Mouse (Mus musculus) limb, embryonic 15.5 days (tissue): Measurements from ENCODE around the gene Gm3020. TPM values are rescaled to one million over a fixed set of nuclear protein-coding genes. Genes with fewer than 3 reads are reported as not detected.
"Not testable (repeated sequence)": the region's sequence is repeated elsewhere in the genome, so short reads cannot be mapped to it uniquely, and the experiment has no call there.

ENCODE experiments used
- ATAC-seq: fragments of 200-750 bp; cut with Nextera tagmentation; 2 replicates; pipeline ENCODE4 v1.8.0; 2017; ENCODE audit warnings: low read depth, moderate TSS enrichment; ENCODE audit not compliant: insufficient number of reproducible peaks, low FRiP score, low TSS enrichment
- H3K27ac ChIP-seq: fragments of 300-500 bp; sonication (generic); 2 replicates; pipeline ENCODE4 v1.5.1; 2015; ENCODE audit warnings: moderate library complexity, mild to moderate bottlenecking, inconsistent platforms
- H3K27me3 ChIP-seq: fragments of 300-500 bp; sonication (generic); 2 replicates; pipeline ENCODE4 v1.6.1; 2015; ENCODE audit warnings: inconsistent platforms
- H3K36me3 ChIP-seq: fragments of 300-500 bp; sonication (generic); 2 replicates; pipeline ENCODE4 v1.6.1; 2015; ENCODE audit warnings: inconsistent platforms
- H3K4me1 ChIP-seq: fragments of 300-500 bp; sonication (generic); 2 replicates; pipeline ENCODE4 v1.6.1; 2015; ENCODE audit warnings: inconsistent platforms
- H3K4me2 ChIP-seq: fragments of 300-500 bp; sonication (generic); 2 replicates; pipeline ENCODE4 v1.6.1; 2015; ENCODE audit warnings: mild to moderate bottlenecking, inconsistent platforms
- H3K4me3 ChIP-seq: fragments of 300-500 bp; sonication (generic); 2 replicates; pipeline ENCODE4 v1.5.1; 2015; ENCODE audit warnings: mild to moderate bottlenecking, inconsistent platforms
- H3K9ac ChIP-seq: fragments of 300-500 bp; sonication (generic); 2 replicates; pipeline ENCODE4 v1.6.1; 2015; ENCODE audit warnings: inconsistent platforms
- H3K9me3 ChIP-seq: fragments of 300-500 bp; sonication (generic); 2 replicates; pipeline ENCODE4 v1.6.1; 2016; ENCODE audit warnings: inconsistent platforms
- WGBS: fragments of 180-500 bp; shearing (Covaris S2); methylation state at CpG from one replicate; pipeline ENCODE4 v1.1.7; 2015; 5-methylcytosine and 5-hydroxymethylcytosine counted together
- polyA plus RNA-seq: library from polyadenylated mRNA; unstranded; fragments of >200 nt; fragmentation: Nextera tagmentation; extraction: Ambion mirVana; gene quantifications from 2 replicates; pipeline ENCODE4 v1.2.1, GENCODE M21; 2015

Gm3020 gene
- 0.67 and 0.68 TPM in 2 replicates for polyA plus RNA-seq

GRCm38 (mm10) chr14:3651730-3652129 lies at the start of gene Gm3020:
TSS of gene Gm3020 (plus strand) at chr14:3652030.
- H3K27me3 ChIP-seq, H3K4me2 ChIP-seq, H3K9me3 ChIP-seq, H3K9ac ChIP-seq, ATAC-seq, H3K4me3 ChIP-seq, H3K27ac ChIP-seq, H3K4me1 ChIP-seq, H3K36me3 ChIP-seq: not testable (repeated sequence)
- no CpG with 5 or more reads among the region's 32 CpGs for WGBS

GRCm38 (mm10) chr14:3634212-3634611 lies 17.6 kb upstream of the Gm3020 start, which contains the start of gene Gm3012:
TSS of gene Gm3012 (plus strand) at chr14:3634512.
- not testable (repeated sequence) for H3K4me3 ChIP-seq, H3K27ac ChIP-seq, ATAC-seq, H3K27me3 ChIP-seq, H3K4me2 ChIP-seq, H3K9me3 ChIP-seq, H3K4me1 ChIP-seq, H3K9ac ChIP-seq, H3K36me3 ChIP-seq
- WGBS: no CpG with 5 or more reads among the region's 2 CpGs

GRCm38 (mm10) chr14:3688483-3688882 lies 36.7 kb downstream of the Gm3020 start, which contains the start of gene Gm3043:
TSS of gene Gm3043 (plus strand) at chr14:3688783.
- not testable (repeated sequence) for H3K4me1 ChIP-seq, H3K9ac ChIP-seq, H3K4me3 ChIP-seq, ATAC-seq, H3K27me3 ChIP-seq, H3K27ac ChIP-seq, H3K9me3 ChIP-seq, H3K36me3 ChIP-seq, H3K4me2 ChIP-seq
- WGBS: no CpG with 5 or more reads among the region's 3 CpGs

Other genes starting within 250 kb of the Gm3020 start
- gene Gm10409, start 239.4 kb upstream of the Gm3020 start, polyA plus RNA-seq: 0.67 and 0.68 TPM in 2 replicates
- 0.13 TPM in 1 of 2 replicates, not detected in the other for gene Gm3005, start 223.9 kb upstream of the Gm3020 start, polyA plus RNA-seq
- not detected in 2 replicates for gene Gm10408, start 202.7 kb upstream of the Gm3020 start, polyA plus RNA-seq
- not detected in 2 replicates for gene Gm3012, start 17.5 kb upstream of the Gm3020 start, polyA plus RNA-seq
- gene Gm3043, start 36.8 kb downstream of the Gm3020 start, polyA plus RNA-seq: not detected in 2 replicates
- 0.20 TPM in 1 of 2 replicates, not detected in the other for gene Gm3002, start 158.0 kb downstream of the Gm3020 start, polyA plus RNA-seq
- not detected in 2 replicates for gene Gm3033, start 194.2 kb downstream of the Gm3020 start, polyA plus RNA-seq
- gene Gm2916, start 232.1 kb downstream of the Gm3020 start, polyA plus RNA-seq: not detected in 2 replicates